Mouse (Mus musculus) testis, adult 2 months (tissue): ENCODE results near the gene Gadd45a. TPM values are rescaled to one million over a fixed set of nuclear protein-coding genes. Genes with fewer than 3 reads are reported as not detected.

Source experiments
- H3K27ac ChIP-seq: fragments of 200-500 bp; 2 replicates; pipeline ENCODE4 v1.5.1; 2012; ENCODE audit warnings: low read depth, low read length; ENCODE audit not compliant: control insufficient read depth, insufficient read depth
- H3K27me3 ChIP-seq: fragments of 200-500 bp; 2 replicates; pipeline ENCODE4 v1.6.1; 2012; ENCODE audit warnings: mild to moderate bottlenecking, low read length, moderate library complexity; ENCODE audit not compliant: control insufficient read depth, insufficient read depth
- H3K36me3 ChIP-seq: fragments of 200-500 bp; 2 replicates; pipeline ENCODE4 v1.6.1; 2012; ENCODE audit warnings: mild to moderate bottlenecking, low read length; ENCODE audit not compliant: control insufficient read depth, insufficient read depth
- H3K4me1 ChIP-seq: fragments of 200-500 bp; 2 replicates; pipeline ENCODE4 v1.6.1; 2012; ENCODE audit warnings: low read length; ENCODE audit not compliant: control insufficient read depth, insufficient read depth
- H3K4me3 ChIP-seq: fragments of 200-500 bp; 2 replicates; pipeline ENCODE4 v1.5.1; 2012; ENCODE audit warnings: low read depth, mild to moderate bottlenecking, low read length, moderate library complexity, mixed read lengths; ENCODE audit not compliant: control insufficient read depth
- CTCF ChIP-seq: fragments of 200-500 bp; IDR thresholded peaks from 2 replicates; pipeline ENCODE4 v1.5.1; 2012; ENCODE audit warnings: low read depth, mild to moderate bottlenecking, inconsistent platforms, low read length, moderate library complexity; ENCODE audit not compliant: control insufficient read depth, insufficient read depth, insufficient replicate concordance
- POLR2A ChIP-seq: fragments of 200-500 bp; IDR thresholded peaks from 2 replicates; pipeline ENCODE4 v1.6.1; 2012; ENCODE audit warnings: low read depth, mild to moderate bottlenecking, inconsistent platforms, low read length, moderate library complexity; ENCODE audit not compliant: control insufficient read depth
- polyA plus RNA-seq: library from polyadenylated mRNA; depleted of rRNA; stranded (reverse); fragments of >200 nt; gene quantifications from 2 replicates; pipeline ENCODE4 v1.2.3, GENCODE M21; 2012

Gene Gadd45a
- polyA plus RNA-seq, 1 experiment, result 4.1 TPM

DNA sequence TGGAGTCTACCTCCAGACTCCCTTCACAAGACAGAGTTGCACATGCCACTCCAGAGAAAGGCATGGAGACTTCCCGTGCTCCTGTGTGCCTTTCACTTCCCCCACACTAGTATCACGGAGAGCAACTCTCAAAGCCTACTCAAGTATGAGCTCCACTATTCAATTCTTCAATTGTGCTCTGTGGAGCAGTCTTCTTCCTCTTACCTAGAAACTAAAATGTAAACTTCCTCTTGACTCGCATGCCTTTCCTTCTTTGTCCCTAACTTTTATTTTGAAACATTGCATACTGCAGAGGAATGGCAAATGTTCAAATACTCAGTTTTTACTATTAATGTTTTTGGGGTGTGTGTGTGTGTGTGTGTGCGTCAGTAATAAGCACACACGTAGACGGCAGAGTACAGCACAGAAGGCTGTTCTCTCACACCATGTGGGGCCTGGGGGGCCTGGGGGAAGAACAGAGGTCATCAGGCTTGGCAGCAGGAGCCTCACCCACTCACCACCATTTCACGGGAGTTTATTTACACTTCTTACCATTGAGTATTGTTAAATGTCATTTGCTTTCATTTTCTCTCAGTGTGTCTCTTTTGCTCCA, 20.6 kb downstream of the Gadd45a start:
- TF ChIP-seq CTCF, result no peak
- no peak for TF ChIP-seq POLR2A
- no peak overlapping the region for H3K27ac ChIP-seq

DNA sequence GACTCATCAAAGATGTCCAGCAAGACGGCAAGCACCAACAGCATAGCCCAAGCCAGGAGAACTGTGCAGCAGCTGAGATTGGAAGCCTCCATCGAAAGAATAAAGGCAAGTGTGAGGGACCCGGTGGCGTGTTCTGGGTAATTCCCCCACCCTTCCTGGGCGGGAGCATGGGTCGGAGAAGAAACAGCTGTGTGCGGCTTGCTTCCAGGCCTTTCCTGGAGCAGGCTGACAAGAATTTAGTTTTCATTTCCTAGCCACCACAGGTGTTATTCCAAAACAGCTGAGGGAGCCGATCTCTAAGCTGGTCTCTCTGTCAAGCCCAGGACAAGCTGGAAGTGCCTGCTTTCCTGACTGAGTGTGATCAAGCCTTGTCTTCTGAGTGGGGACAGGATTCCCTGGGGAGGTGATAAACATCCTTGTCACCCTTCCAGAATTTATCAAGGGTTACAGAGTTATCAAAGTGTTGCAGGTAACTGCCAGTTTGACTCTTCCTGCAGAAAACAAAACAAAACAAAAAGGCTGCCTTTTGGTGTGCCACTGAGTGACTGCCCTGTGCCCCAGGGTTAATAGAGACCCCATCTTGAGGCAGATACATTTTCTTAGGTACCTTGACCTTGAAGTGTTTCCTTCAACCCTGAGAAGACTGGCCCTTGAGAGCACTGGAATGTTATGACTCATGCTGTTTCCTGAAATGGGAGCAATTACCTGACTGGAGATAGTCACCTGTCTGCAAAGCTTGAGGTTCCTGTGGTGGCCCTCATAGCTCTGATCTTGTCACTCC, 21.3 kb downstream of the Gadd45a start:
- H3K27me3 ChIP-seq, result no peaks in the 10 kb centered on the region
- H3K27ac ChIP-seq, result no peak overlapping the region
- H3K36me3 ChIP-seq, result no peaks in the 10 kb centered on the region
- TF ChIP-seq POLR2A (no peak), CTCF (no peak)
- no peaks in the 10 kb centered on the region; the same call in 1 of the 2 replicates for H3K4me1 ChIP-seq
- H3K4me3 ChIP-seq, result no peak overlapping the region

More for the DNA sequence above, 20.6 kb downstream of the Gadd45a start:
- Histone ChIP-seq H3K4me3 (no peak overlapping the region), H3K27me3 (no peaks in the 10 kb centered on the region), H3K36me3 (no peaks in the 10 kb centered on the region), H3K4me1 (no peaks in the 10 kb centered on the region; the same call in 1 of the 2 replicates)

DNA sequence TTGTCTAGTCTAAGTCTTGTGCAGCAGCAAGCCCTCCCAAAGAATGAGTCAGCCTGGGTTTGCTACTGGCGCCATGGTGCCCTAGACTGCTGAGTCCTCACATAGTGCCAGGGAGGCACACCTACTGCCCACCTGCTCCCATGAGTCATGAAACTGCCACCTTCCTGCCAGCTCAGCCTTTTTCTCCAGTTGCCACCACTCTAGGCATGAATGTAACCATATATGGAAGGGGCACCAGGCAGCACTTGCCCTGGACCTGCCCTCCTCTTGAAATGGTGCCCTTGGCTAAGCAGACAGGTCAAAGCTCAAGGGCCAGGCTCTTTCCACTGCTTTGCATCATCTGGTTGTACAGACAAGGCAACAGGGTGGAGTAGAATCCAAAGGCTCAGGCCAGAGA, 22.6 kb downstream of the Gadd45a start:
- no peaks in the 10 kb centered on the region for H3K27me3 ChIP-seq
- H3K4me1 ChIP-seq, result no peaks in the 10 kb centered on the region; the same call in 1 of the 2 replicates
- H3K27ac ChIP-seq, result no peak overlapping the region
- TF ChIP-seq POLR2A (no peak), CTCF (no peak)
- H3K36me3 ChIP-seq, result no peaks in the 10 kb centered on the region
- H3K4me3 ChIP-seq, result no peak overlapping the region

DNA sequence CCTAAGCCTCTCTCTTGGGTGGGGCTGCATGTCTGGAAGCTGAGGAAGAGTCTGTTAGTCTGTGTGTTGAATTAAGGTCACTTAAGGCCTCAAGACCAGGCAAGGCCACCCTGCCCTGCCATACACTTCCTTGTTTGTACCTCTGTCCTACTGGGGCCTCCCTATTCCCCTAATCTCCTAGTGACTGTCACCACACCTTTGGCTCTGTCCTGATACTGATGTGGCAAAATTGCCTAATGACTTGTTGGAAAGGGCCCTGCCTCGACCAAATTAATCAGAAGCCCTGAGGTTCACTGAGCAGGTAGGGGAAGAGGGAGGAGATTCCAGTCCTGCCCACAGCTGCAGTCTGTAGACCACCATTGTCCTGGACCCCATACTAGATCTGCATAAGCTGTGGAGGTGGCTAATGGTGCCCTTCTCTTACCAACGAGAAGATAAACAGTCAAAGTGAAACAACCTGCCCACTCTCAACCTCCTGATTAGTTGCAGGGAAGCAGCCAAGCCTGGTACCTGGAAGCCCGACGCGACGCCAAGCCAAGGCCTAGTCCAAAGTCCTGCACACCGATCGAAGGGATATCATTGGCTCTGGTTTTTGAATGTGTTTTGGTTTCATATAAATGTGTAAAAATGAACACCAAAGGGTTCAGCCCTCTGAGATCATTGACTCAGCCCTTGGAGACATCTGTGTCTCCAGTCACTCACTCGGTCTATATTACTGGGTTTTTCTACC, 23.1 kb downstream of the Gadd45a start:
- H3K27ac ChIP-seq, result no peak overlapping the region
- no peak overlapping the region for H3K4me3 ChIP-seq
- no peaks in the 10 kb centered on the region for H3K36me3 ChIP-seq
- no peaks in the 10 kb centered on the region for H3K27me3 ChIP-seq
- no peaks in the 10 kb centered on the region; the same call in 1 of the 2 replicates for H3K4me1 ChIP-seq
- TF ChIP-seq POLR2A (no peak), CTCF (no peak)

DNA sequence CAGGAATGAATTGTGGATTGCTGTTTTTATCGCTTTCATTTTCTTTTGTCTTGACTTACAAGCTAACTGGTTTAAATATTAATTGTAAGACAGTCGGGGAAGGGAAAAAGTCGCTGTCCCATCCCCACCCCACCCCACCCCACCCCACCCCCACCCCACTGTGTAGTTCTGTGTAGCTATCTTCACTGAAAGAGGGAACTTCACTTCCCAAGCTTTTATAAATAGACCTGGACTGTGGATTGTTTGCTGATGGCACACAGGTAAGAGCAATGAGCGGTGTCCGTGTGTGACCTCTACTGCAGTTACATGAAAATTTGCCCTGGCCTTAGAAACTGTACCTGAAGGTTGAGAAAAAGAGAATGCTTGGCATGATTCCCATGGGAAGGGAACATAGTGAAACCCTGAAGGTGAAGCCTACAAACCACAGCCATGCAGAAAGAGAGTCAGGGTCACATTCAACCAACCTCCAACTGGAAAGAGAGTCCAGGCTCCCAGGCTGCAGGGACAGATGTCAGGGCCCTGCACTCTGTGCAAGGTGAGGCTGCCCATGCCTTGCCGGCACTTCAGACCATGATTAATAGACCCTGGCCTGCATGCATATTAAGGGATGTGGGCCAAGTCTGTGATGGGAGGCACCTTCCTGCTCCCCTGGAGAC, 23.8 kb downstream of the Gadd45a start:
- no peak overlapping the region for H3K4me3 ChIP-seq
- no peaks in the 10 kb centered on the region; the same call in 1 of the 2 replicates for H3K4me1 ChIP-seq
- no peak for TF ChIP-seq CTCF
- TF ChIP-seq POLR2A, result no peak
- H3K27me3 ChIP-seq, result no peaks in the 10 kb centered on the region
- no peak overlapping the region for H3K27ac ChIP-seq
- H3K36me3 ChIP-seq, result no peaks in the 10 kb centered on the region

DNA sequence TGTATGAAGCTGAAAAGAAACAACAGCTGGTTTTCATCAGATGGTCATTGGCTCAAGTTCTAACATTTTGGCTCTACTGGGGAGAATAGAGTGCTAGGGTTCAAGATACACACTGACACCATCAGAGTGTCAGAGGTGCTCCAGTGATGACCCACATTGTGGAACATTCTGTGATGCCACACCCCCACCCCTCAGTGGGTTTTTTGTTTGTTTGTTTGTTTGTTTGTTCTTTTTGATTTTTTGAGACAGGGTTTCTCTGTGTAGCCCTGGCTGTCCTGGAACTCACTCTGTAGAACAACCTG, 26.1 kb downstream of the Gadd45a start:
- Histone ChIP-seq H3K4me3 (no peak overlapping the region), H3K4me1 (no peaks in the 10 kb centered on the region; the same call in 1 of the 2 replicates), H3K27me3 (no peaks in the 10 kb centered on the region), H3K36me3 (no peaks in the 10 kb centered on the region), H3K27ac (no peak overlapping the region)
- TF ChIP-seq CTCF (no peak), POLR2A (no peak)
